8 mouse cellular contexts compared by ENCODE assay signal in the genomic region with DNA sequence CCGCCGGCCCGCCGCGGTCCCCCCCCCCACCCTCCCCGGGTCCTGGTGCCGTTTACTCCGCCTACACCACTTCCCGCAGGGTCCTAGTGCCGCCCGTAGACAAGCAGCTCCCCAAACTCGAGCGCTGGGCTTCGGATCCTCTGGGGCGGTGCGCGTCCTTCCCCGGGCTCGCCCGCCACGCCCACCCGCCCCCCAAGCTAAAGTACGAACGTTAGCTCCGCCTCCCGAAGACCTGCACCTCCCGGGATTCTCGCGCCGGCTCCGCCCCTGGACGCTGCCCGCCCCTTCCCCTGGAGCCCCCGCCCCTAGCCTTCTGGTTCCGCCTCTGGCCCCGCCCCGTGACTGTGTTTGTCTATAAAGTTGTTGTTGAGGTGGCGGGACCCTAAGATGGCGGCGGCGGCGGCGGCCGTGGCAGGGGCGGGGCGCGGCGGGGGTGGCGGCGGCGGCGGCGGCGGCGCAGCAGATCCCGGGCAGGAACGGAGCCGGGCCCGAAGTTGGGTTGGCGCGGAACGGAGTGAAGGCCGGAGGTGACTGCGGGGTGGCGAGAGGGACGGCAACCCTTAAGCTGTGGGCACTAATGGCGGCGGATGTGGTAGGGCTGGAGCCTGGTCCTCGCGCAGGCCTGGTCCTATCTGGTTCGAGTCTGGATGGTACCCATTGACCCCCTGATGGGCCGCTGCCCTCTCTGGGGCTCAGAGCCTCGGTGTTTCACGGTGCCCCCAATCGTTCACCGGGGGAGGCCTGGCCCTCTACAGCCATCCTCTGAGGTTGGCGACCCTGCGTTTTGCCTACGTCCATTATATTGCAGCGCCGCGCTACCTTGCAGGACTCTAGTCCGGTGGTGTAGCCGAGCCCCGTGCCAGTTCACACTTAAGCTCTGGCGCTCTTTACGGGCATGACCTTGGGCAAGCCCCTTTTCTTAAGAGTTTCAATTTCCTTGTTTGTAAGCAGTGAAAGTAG. TPM values are rescaled to one million over a fixed set of nuclear protein-coding genes. Genes with fewer than 3 reads are reported as not detected.
A peak's percentile ranks its signal among the peaks of the same experiment; 100 is the strongest.
DNase-seq lines count a peak whose midpoint lies in the region; ATAC-seq lines count a peak whose summit lies in the region.

A gene (minus strand): TSS at position 198 of the 960 bp plus-strand sequence.
A gene (plus strand): TSS at position 363 of the 960 bp plus-strand sequence.

- peaks cover 32% of the 10 kb centered on the region for H3K79me2 ChIP-seq in macrophage (ENCODE audit: inconsistent target)

- H3K27ac ChIP-seq in hindbrain, embryonic 16.5 days (ENCODE audit: low read depth, low read length), result peak within 1 kb of the TSS; percentile 92
- peak within 1 kb of the TSS; percentile 84 for H3K27ac ChIP-seq in macrophage

- H3K4me1 ChIP-seq in hindbrain, embryonic 16.5 days (ENCODE audit: control insufficient read depth, insufficient read depth, low read depth, low read length), result peaks cover 35% of the 10 kb centered on the region

- peak within 1 kb of the TSS; percentile 88 for H3K4me2 ChIP-seq in hindbrain, embryonic 16.5 days (ENCODE audit: low read length)

- peaks cover 10% of the 10 kb centered on the region for H3K36me3 ChIP-seq in hindbrain, embryonic 16.5 days (ENCODE audit: control insufficient read depth, insufficient read depth, low read length)
- H3K36me3 ChIP-seq in macrophage (ENCODE audit: inconsistent target), result peaks cover 19% of the 10 kb centered on the region; the same call in 1 of the 2 replicates

- no peaks in the 10 kb centered on the region for H3K27me3 ChIP-seq in hindbrain, embryonic 16.5 days (replicated peaks; ENCODE audit: control insufficient read depth, insufficient read depth, low read length)

- H3K9me3 ChIP-seq in hindbrain, embryonic 16.5 days (ENCODE audit: control insufficient read depth, low read length), result no peaks in the 10 kb centered on the region

- H3K9ac ChIP-seq in hindbrain, embryonic 16.5 days (ENCODE audit: low read depth, low read length), result peak within 1 kb of the TSS; percentile 92

- peak; percentile 94 for ATAC-seq in hindbrain, embryonic 16.5 days

- WGBS in hindbrain, embryonic 16.5 days, result under 1% methylated on average over 78 of the region's 87 CpGs
- WGBS in macrophage (ENCODE audit: missing documents), result under 1% methylated on average over 60 of the region's 87 CpGs

- peak; percentile 89 for DNase-seq in T-cell, adult 2 months (ENCODE audit: low spot score)
- DNase-seq in cerebellum, postnatal 36 days, result peak; percentile 93 to 95
- peak; percentile 93 for DNase-seq in gastrocnemius, adult 18-20 months (ENCODE audit: low spot score)
- DNase-seq in left cerebral cortex, adult 18-20 months (ENCODE audit: low spot score in 2 of 2), result peak; percentile 92 to 93
- DNase-seq in right cerebral cortex, adult 18-20 months, result peak; percentile 95
- DNase-seq in urinary bladder, postnatal 10 days (ENCODE audit: low spot score), result peak; percentile 85

- peak within 1 kb of the TSS; percentile 76 for H3K4me3 ChIP-seq in hindbrain, embryonic 16.5 days (ENCODE audit: low read length)
- H3K4me3 ChIP-seq in macrophage (ENCODE audit: inconsistent target), result peak within 1 kb of the TSS; percentile 93

RNA-seq across cellular contexts. Expression of the first gene that starts in this region (rescaled TPM):
- 100 to 1,000 TPM; 587 to 651 TPM for total RNA-seq in gastrocnemius, adult 18-20 months (2021)
- 301 and 318 TPM in 2 replicates for polyA plus RNA-seq in hindbrain, embryonic 16.5 days (2015; fragmentation: Nextera tagmentation; extraction: Ambion mirVana)
- total RNA-seq in left cerebral cortex, adult 18-20 months (2021), result 100 to 1,000 TPM; 263 to 283 TPM
- total RNA-seq in macrophage (2018; cell fraction: chromatin; rRNA removed), result 10 to 100 TPM; 12.7 to 72.1 (median 42.4) TPM
- 100 to 1,000 TPM; 135 to 197 (median 175) TPM for total RNA-seq in macrophage (2018; cell fraction: cytosol; rRNA removed)
- total RNA-seq in macrophage (2018; cell fraction: nucleus; rRNA removed), result 100 to 1,000 TPM in 1 of 26 experiments, 10 to 100 TPM in 25; 36.9 to 107 (median 65.4) TPM
- 147 to 170 TPM (median 156 TPM) in 3 replicates for polyA plus RNA-seq in macrophage (2018)

RNA-seq across cellular contexts. Expression of the second gene that starts in this region (rescaled TPM):
- total RNA-seq in gastrocnemius, adult 18-20 months (2021), result 10 to 100 TPM; 32.9 to 36.2 TPM
- polyA plus RNA-seq in hindbrain, embryonic 16.5 days (2015; fragmentation: Nextera tagmentation; extraction: Ambion mirVana), result 38.5 and 72.7 TPM in 2 replicates
- 10 to 100 TPM; 73.6 to 75.6 TPM for total RNA-seq in left cerebral cortex, adult 18-20 months (2021)
- 10 to 100 TPM in 18 of 26 experiments, 1 to 10 TPM in 8; 2.8 to 30.2 (median 17.1) TPM for total RNA-seq in macrophage (2018; cell fraction: chromatin; rRNA removed)
- 10 to 100 TPM; 22.2 to 65.9 (median 50.0) TPM for total RNA-seq in macrophage (2018; cell fraction: cytosol; rRNA removed)
- total RNA-seq in macrophage (2018; cell fraction: nucleus; rRNA removed), result 10 to 100 TPM in 25 of 26 experiments, 1 to 10 TPM in 1; 8.9 to 75.2 (median 41.5) TPM
- polyA plus RNA-seq in macrophage (2018), result 28.7 to 55.4 TPM (median 29.9 TPM) in 3 replicates

Comparison
In these comparisons a context has a peak if more than half of its experiments do, and no peak if none do; other contexts are left out.
1. Peak in every context shown above with its lines: DNase-seq, ATAC-seq, H3K4me3 ChIP-seq and H3K27ac ChIP-seq.